Mouse (Mus musculus): ENCODE data around the gene H3f3b.
"Not testable (repeated sequence)": the region's sequence is repeated elsewhere in the genome, so short reads cannot be mapped to it uniquely, and the experiment has no call there.

The H3f3b gene

GRCm38 (mm10) chr11:116049610-116050009 lies 21.8 kb upstream of the H3f3b start:
- no peak for DNase-seq (ENCODE audit: low spot score)

- DNase-seq (ENCODE audit: low spot score), result no peak
Measured at GRCm38 (mm10) chr11:116045173-116045572, 17.4 kb upstream of the H3f3b start.

GRCm38 (mm10) chr11:116043286-116043685 lies 15.5 kb upstream of the H3f3b start:
- DNase-seq (ENCODE audit: low spot score), result no peak

- no peak for DNase-seq (ENCODE audit: low spot score)
Measured at GRCm38 (mm10) chr11:116042372-116043138, 14.8 kb upstream of the H3f3b start.

- DNase-seq (ENCODE audit: low spot score), result no peak
Measured at GRCm38 (mm10) chr11:116041833-116042232, 14.1 kb upstream of the H3f3b start.

GRCm38 (mm10) chr11:116040593-116040992 lies 12.8 kb upstream of the H3f3b start:
- DNase-seq (ENCODE audit: low spot score), result no peak

- no peak for DNase-seq (ENCODE audit: low spot score)
Measured at GRCm38 (mm10) chr11:116037826-116038225, 10.1 kb upstream of the H3f3b start.

- DNase-seq (ENCODE audit: low spot score), result no peak
Measured at GRCm38 (mm10) chr11:116036671-116037070, 8.9 kb upstream of the H3f3b start.

GRCm38 (mm10) chr11:116034584-116034983 lies 6.8 kb upstream of the H3f3b start:
- DNase-seq (ENCODE audit: low spot score), result no peak

GRCm38 (mm10) chr11:116030898-116031845 lies 3.4 kb upstream of the H3f3b start:
- peak; percentile 60 for DNase-seq (ENCODE audit: low spot score)

- DNase-seq (ENCODE audit: low spot score), result peak; percentile 90
Measured at GRCm38 (mm10) chr11:116030088-116030897, 2.5 kb upstream of the H3f3b start, which contains the start of gene Unk. Gene Unk (plus strand): TSS chr11:116030322.

- no peak for DNase-seq (ENCODE audit: low spot score)
Measured at GRCm38 (mm10) chr11:116029086-116029865, 1.5 kb upstream of the H3f3b start.

- no peak for DNase-seq (ENCODE audit: low spot score)
Measured at GRCm38 (mm10) chr11:116028177-116028865, 559 bp upstream of the H3f3b start.

GRCm38 (mm10) chr11:116025056-116025845 lies 2.5 kb downstream of the H3f3b start:
- DNase-seq (ENCODE audit: low spot score), result no peak

GRCm38 (mm10) chr11:116024356-116024808 lies 3.4 kb downstream of the H3f3b start:
- peak; percentile 95 for DNase-seq (ENCODE audit: low spot score)

- DNase-seq (ENCODE audit: low spot score), result peak; percentile 80
Measured at GRCm38 (mm10) chr11:116023771-116024355, 3.9 kb downstream of the H3f3b start.

GRCm38 (mm10) chr11:116023074-116023770 lies 4.5 kb downstream of the H3f3b start:
- not testable (repeated sequence) for DNase-seq (ENCODE audit: low spot score)

- no peak for DNase-seq (ENCODE audit: low spot score)
Measured at GRCm38 (mm10) chr11:116022256-116022780, 5.4 kb downstream of the H3f3b start.
